Mouse (Mus musculus): ENCODE measurements around the gene Il1rl1.

DNA sequence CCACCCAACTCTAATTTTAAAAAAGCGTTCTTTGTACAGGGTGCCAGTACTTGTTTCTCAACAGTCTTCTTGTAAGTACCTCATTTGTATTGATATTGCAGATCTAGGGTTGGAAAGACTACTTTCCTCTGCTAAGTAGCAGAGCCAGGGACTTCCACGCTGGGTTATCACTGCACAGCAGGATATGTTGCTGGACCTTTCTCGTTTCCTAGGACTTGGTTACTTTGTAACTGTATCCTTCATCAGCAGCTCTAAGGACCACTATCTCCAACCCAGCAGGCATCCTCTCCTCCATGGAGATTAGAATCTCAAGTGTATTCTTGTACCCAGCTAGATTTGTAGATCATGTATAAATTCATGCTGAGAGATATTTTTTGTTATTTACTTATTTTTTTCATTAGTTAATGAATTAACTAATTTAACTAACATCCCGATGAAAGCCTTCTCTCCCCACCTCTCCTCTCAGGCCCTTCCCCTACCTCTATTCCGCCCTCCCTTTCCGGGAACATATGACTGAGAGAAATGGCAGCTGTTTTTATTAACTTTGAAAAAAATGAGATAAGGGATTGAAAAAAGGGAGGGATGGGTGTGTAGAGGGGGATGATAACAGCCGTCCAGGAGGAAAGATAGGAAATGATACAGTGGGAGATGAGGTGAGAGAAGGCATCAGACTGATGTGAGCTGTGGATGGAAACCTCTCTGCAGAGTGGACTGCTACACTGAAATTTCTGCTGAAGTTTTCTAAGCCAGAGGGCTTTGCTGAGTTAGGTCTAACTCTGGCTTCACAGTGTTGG is 14.3 kb upstream of the Il1rl1 start:
- TF ChIP-seq CTCF (IDR thresholded peaks at IDR 0.05; ENCODE audit: control insufficient read depth, insufficient read depth, low read length) (no peak), POLR2A (IDR thresholded peaks at IDR 0.05; ENCODE audit: borderline replicate concordance, control insufficient read depth, low read depth, low read length) (no peak)
